Comparison of ENCODE assay signal across 9 mouse cellular contexts in the genomic region with DNA sequence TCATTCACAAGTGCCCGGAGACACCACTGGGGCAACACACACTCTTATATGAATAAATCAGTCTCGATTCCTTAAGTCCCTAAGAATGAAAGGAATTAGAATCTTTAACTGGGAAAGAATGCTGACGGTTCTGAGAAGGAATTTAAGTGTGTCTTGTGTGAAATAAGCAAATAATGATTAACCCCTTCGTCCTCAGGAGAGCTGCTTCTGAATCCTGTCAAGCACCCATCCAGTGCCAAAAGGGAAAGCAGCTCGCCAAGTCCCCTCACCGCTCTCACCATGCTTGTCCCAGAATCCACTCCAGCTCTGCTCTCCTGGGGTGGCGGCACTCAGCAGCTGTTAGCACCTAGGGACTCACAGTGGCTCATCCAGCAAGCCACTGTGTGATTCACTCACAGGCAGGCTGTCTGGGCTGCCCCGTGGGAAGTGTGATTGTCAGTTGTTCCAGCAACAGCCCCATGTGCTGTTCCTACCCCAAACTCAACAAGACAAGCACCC. TPM values are rescaled to one million over a fixed set of nuclear protein-coding genes. Genes with fewer than 3 reads are reported as not detected.
DNase-seq lines count a peak whose midpoint lies in the region; ATAC-seq lines count a peak whose summit lies in the region.
"Had no signal": no experiment of that assay in that cellular context is flagged by ENCODE, and none has a peak within 500 bp of the region (broad histone marks: within the 10 kb centered on the region; RNA-seq: fewer than 3 reads in every experiment).

No protein-coding gene starts in this region.

- H3K4me2 ChIP-seq in hindbrain, embryonic 14.5 days (replicated peaks): no peak overlapping the region
- H3K4me2 ChIP-seq in midbrain, embryonic 13.5 days (replicated peaks): 0 out of 2 replicates have a peak overlapping the region, but pooled peaks have one; percentile 5

- intact Hi-C loops in left cerebral cortex, postnatal 36 days (cut with DNase I): loop anchor here (10.0 kb wide), 1 partner anchor 46 kb away; no protein-coding TSS in a partner anchor

- no peaks in the 10 kb centered on the region for H3K36me3 ChIP-seq in hindbrain, embryonic 14.5 days (replicated peaks; ENCODE audit: control insufficient read depth, insufficient read depth)
- no peaks in the 10 kb centered on the region for H3K36me3 ChIP-seq in midbrain, embryonic 13.5 days

- H3K27ac ChIP-seq in hindbrain, embryonic 14.5 days: peak overlapping the region; percentile 43
- H3K27ac ChIP-seq in midbrain, embryonic 13.5 days: peak overlapping the region; percentile 56
- H3K27ac ChIP-seq: liver, embryonic 14.5 days had no signal

- no peak overlapping the region; the same call in 1 of the 2 replicates for H3K9ac ChIP-seq in hindbrain, embryonic 14.5 days
- 0 out of 2 replicates have a peak overlapping the region, but pooled peaks have one; percentile 43 for H3K9ac ChIP-seq in midbrain, embryonic 13.5 days (replicated peaks)
- H3K9ac ChIP-seq: liver, embryonic 14.5 days had no signal

- ATAC-seq in hindbrain, embryonic 14.5 days (ENCODE audit: low FRiP score): no peak
- no peak for ATAC-seq in midbrain, embryonic 13.5 days
- no peak for ATAC-seq in activated CD4-positive, CD25-positive, alpha-beta regulatory T cell, adult 4 months
- ATAC-seq in megakaryocyte-erythroid progenitor cell, adult 5-6 weeks (replicated peaks; ENCODE audit: low FRiP score, low TSS enrichment, poor library complexity, severe bottlenecking): no peak

- H3K4me3 ChIP-seq in hindbrain, embryonic 14.5 days (replicated peaks; ENCODE audit: low read length): no peak overlapping the region
- no peak overlapping the region for H3K4me3 ChIP-seq in midbrain, embryonic 13.5 days (replicated peaks)

- H3K27me3 ChIP-seq in hindbrain, embryonic 14.5 days (ENCODE audit: control insufficient read depth, insufficient read depth, low read length): no peaks in the 10 kb centered on the region
- H3K27me3 ChIP-seq in midbrain, embryonic 13.5 days: no peaks in the 10 kb centered on the region

- DNase-seq in left cerebral cortex, postnatal 36 days (ENCODE audit: low spot score in 2 of 2): peak; percentile 41 to 55
- DNase-seq in left cerebral cortex, adult 11 months (ENCODE audit: low spot score): no peak
- DNase-seq in brain, adult 2 months (ENCODE audit: low read depth, low spot score): peak; percentile 84
- no peak for DNase-seq in hindbrain, embryonic 14.5 days (ENCODE audit: low spot score)
- DNase-seq: adrenal gland, postnatal 25 days had no signal

- 39% methylated on average over 8 of the region's 8 CpGs for WGBS in hindbrain, embryonic 14.5 days
- 34% methylated on average over 8 of the region's 8 CpGs for WGBS in midbrain, embryonic 13.5 days

- peaks cover 44% of the 10 kb centered on the region for H3K4me1 ChIP-seq in hindbrain, embryonic 14.5 days (replicated peaks; ENCODE audit: control insufficient read depth, insufficient read depth, low read length)
- H3K4me1 ChIP-seq in midbrain, embryonic 13.5 days (replicated peaks): peaks cover 76% of the 10 kb centered on the region

- no peaks in the 10 kb centered on the region for H3K9me3 ChIP-seq in hindbrain, embryonic 14.5 days (ENCODE audit: control insufficient read depth, low read length)
- H3K9me3 ChIP-seq in midbrain, embryonic 13.5 days: no peaks in the 10 kb centered on the region

RNA-seq across cellular contexts. Expression of a gene that starts 7.4 kb away (rescaled TPM):
- total RNA-seq in left cerebral cortex, postnatal 36 days (2021): 10 to 100 TPM; 73.7 to 87.8 TPM
- 172 and 177 TPM in 2 replicates for polyA plus RNA-seq in hindbrain, embryonic 14.5 days (2014; fragmentation: Nextera tagmentation; extraction: Ambion mirVana)
- polyA plus RNA-seq in midbrain, embryonic 13.5 days (2015; fragmentation: Nextera tagmentation; extraction: Ambion mirVana): 214 and 215 TPM in 2 replicates
- polyA plus RNA-seq in activated CD4-positive, CD25-positive, alpha-beta regulatory T cell, adult 4 months (2017; shearing (Covaris generic)): 10 to 100 TPM; 59.2 to 70.7 TPM
- total RNA-seq in megakaryocyte-erythroid progenitor cell, adult 5-6 weeks (2014; fragmentation: Nextera tagmentation): 56.5 and 80.4 TPM in 2 replicates
- total RNA-seq in megakaryocyte-erythroid progenitor cell, adult 5-6 weeks (2017): 75.7 and 78.0 TPM in 2 replicates

Comparison
In these comparisons a context has a peak if more than half of its experiments do, and no peak if none do; other contexts are left out.
1. DNase-seq: peak in left cerebral cortex, postnatal 36 days (2 of 2) and brain, adult 2 months (single experiment); none in left cerebral cortex, adult 11 months (single experiment) and hindbrain, embryonic 14.5 days (single experiment).